Mouse (Mus musculus) hindbrain, embryonic 12.5 days (tissue): ENCODE results near the gene Klk1b11. TPM values are rescaled to one million over a fixed set of nuclear protein-coding genes. Genes with fewer than 3 reads are reported as not detected.

Experiments
- polyA plus RNA-seq: library from polyadenylated mRNA; unstranded; fragments of >200 nt; fragmentation: Nextera tagmentation; extraction: Ambion mirVana; gene quantifications from 2 replicates; pipeline ENCODE4 v1.2.1, GENCODE M21; 2016

Gene Klk1b11
- polyA plus RNA-seq, 1 experiment from 2014 or later: not detected

Other genes with a start within 250 kb of the Klk1b11 start
- not detected in 2 replicates for gene Klk12, start 227.0 kb upstream of the Klk1b11 start, polyA plus RNA-seq
- gene Klk11, start 221.3 kb upstream of the Klk1b11 start, polyA plus RNA-seq: 0.22 and 0.30 TPM in 2 replicates
- 0.27 and 0.92 TPM in 2 replicates for gene Klk10, start 214.8 kb upstream of the Klk1b11 start, polyA plus RNA-seq
- gene Klk9, start 204.0 kb upstream of the Klk1b11 start, polyA plus RNA-seq: not detected in 2 replicates
- gene Klk8, start 198.3 kb upstream of the Klk1b11 start, polyA plus RNA-seq: 8.9 and 10.1 TPM in 2 replicates
- not detected in 2 replicates for gene Klk7, start 184.6 kb upstream of the Klk1b11 start, polyA plus RNA-seq
- gene Klk6, start 171.4 kb upstream of the Klk1b11 start, polyA plus RNA-seq: not detected in 2 replicates
- gene Klk5, start 153.9 kb upstream of the Klk1b11 start, polyA plus RNA-seq: 0.17 and 0.68 TPM in 2 replicates
- gene Klk4, start 114.7 kb upstream of the Klk1b11 start, polyA plus RNA-seq: 0.50 and 0.57 TPM in 2 replicates
- gene Klk15, start 62.1 kb upstream of the Klk1b11 start, polyA plus RNA-seq: not detected in 2 replicates
- not detected in 2 replicates for gene Klk1b8, start 45.2 kb upstream of the Klk1b11 start, polyA plus RNA-seq
- gene Klk1b1, start 29.1 kb upstream of the Klk1b11 start, polyA plus RNA-seq: not detected in 2 replicates
- gene Klk1b9, start 19.8 kb upstream of the Klk1b11 start, polyA plus RNA-seq: not detected in 2 replicates
- gene Klk1b26, start 16.3 kb downstream of the Klk1b11 start, polyA plus RNA-seq: not detected in 2 replicates
- not detected in 2 replicates for gene Klk1b27, start 56.4 kb downstream of the Klk1b11 start, polyA plus RNA-seq
- gene Klk1b21, start 106.5 kb downstream of the Klk1b11 start, polyA plus RNA-seq: not detected in 2 replicates
- gene Klk1b22, start 116.8 kb downstream of the Klk1b11 start, polyA plus RNA-seq: not detected in 2 replicates
- not detected in 2 replicates for gene Klk1b16, start 140.9 kb downstream of the Klk1b11 start, polyA plus RNA-seq
- gene Klk1b24, start 192.4 kb downstream of the Klk1b11 start, polyA plus RNA-seq: not detected in 2 replicates
- not detected in 2 replicates for gene Klk1b3, start 202.3 kb downstream of the Klk1b11 start, polyA plus RNA-seq
- not detected in 2 replicates for gene Klk1b4, start 211.6 kb downstream of the Klk1b11 start, polyA plus RNA-seq
- not detected in 2 replicates for gene Klk1b5, start 220.1 kb downstream of the Klk1b11 start, polyA plus RNA-seq
- not detected in 2 replicates for gene Klk1, start 229.5 kb downstream of the Klk1b11 start, polyA plus RNA-seq
- gene Gm36864, start 240.3 kb downstream of the Klk1b11 start, polyA plus RNA-seq: not detected in 2 replicates